Mouse (Mus musculus): Measurements from ENCODE around the gene Gm21117. TPM values are rescaled to one million over a fixed set of nuclear protein-coding genes. Genes with fewer than 3 reads are reported as not detected.
"Not testable (repeated sequence)": the region's sequence is repeated elsewhere in the genome, so short reads cannot be mapped to it uniquely, and the experiment has no call there.

Gene Gm21117
- polyA plus RNA-seq (2012; rRNA removed): not detected in 2 replicates

DNA sequence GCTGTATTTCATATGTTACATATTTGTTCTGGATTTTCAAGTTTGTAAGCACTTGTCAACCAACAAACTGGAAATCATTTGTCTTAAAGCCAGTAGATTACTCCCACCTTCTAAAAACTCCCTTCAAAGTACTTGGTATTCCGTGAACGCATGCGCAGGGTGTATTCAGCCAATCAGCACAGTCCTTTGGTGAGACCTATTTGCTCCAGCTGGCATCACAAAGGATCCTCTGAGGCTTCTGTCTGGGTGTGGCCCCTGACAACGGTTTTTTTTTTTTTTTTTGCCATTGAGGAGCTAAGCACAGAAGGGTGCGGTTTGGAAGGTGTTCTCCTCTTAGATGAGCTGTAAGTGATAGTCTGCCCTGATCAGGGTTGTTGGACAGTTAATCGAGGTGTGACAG lies at the start of gene Gm21117:
Gene Gm21117, plus strand, starts transcription at position 301 of the 400 bp plus-strand sequence.
- DNase-seq (ENCODE audit: low read depth): not testable (repeated sequence)

Measured in gonadal fat pad, adult 2 months (tissue).